ENCODE assay signal across 10 mouse cellular contexts in genomic region chr10:44357316-44357715, GRCm38 (mm10).
DNase-seq lines count a peak whose midpoint lies in the region; ATAC-seq lines count a peak whose summit lies in the region.
"Had no signal": no experiment of that assay in that cellular context is flagged by ENCODE, and none has a peak within 500 bp of the region (broad histone marks: within the 10 kb centered on the region; RNA-seq: fewer than 3 reads in every experiment).

No protein-coding gene starts in this region.

- DNase-seq in heart, postnatal 14 days, result no peak
- DNase-seq in retina, embryonic 14.5 days (ENCODE audit: low spot score), result peak; percentile 18
- no peak for DNase-seq in retina, postnatal 1 day
- peak; percentile 5 to 31 for DNase-seq in kidney, postnatal 36 days
- no peak for DNase-seq in testis, postnatal 10 days (ENCODE audit: low spot score)
- no peak for DNase-seq in layer of hippocampus, adult 9-10 months (ENCODE audit: low spot score)
- no peak for DNase-seq in frontal cortex, adult 2 months (ENCODE audit: extremely low spot score in 1 of 2, low spot score in 1 of 2)
- DNase-seq: liver had no signal

- 21% methylated on average over 13 of the region's 13 CpGs for WGBS in heart, embryonic 15.5 days

- intact Hi-C loops in heart, postnatal 14 days (cut with DNase I), result no loop called here

- H3K4me1 ChIP-seq in heart, embryonic 15.5 days (replicated peaks), result peaks cover 11% of the 10 kb centered on the region; the same call in 1 of the 2 replicates
- H3K4me1 ChIP-seq: forebrain, embryonic 13.5 days had no signal

- peak overlapping the region; percentile 30; the same call in 1 of the 2 replicates for H3K4me2 ChIP-seq in heart, embryonic 15.5 days
- H3K4me2 ChIP-seq: forebrain, embryonic 13.5 days had no signal

- no peak overlapping the region for H3K27ac ChIP-seq in heart, embryonic 15.5 days
- H3K27ac ChIP-seq: forebrain, embryonic 13.5 days had no signal

- H3K9me3 ChIP-seq in heart, embryonic 15.5 days (replicated peaks), result no peaks in the 10 kb centered on the region
- H3K9me3 ChIP-seq: forebrain, embryonic 13.5 days had no signal

- no peak overlapping the region for H3K9ac ChIP-seq in heart, embryonic 15.5 days
- H3K9ac ChIP-seq: forebrain, embryonic 13.5 days had no signal

- no peaks in the 10 kb centered on the region for H3K36me3 ChIP-seq in heart, embryonic 15.5 days

- ATAC-seq in heart, embryonic 15.5 days (replicated peaks; ENCODE audit: insufficient number of reproducible peaks, insufficient read depth, low FRiP score, low read depth), result no peak
- ATAC-seq: forebrain, embryonic 13.5 days had no signal

- H3K4me3 ChIP-seq in heart, embryonic 15.5 days, result no peak overlapping the region
- H3K4me3 ChIP-seq: forebrain, embryonic 13.5 days had no signal

- no peaks in the 10 kb centered on the region for H3K27me3 ChIP-seq in heart, embryonic 15.5 days
- H3K27me3 ChIP-seq: forebrain, embryonic 13.5 days had no signal

Comparison
In these comparisons a context has a peak if more than half of its experiments do, and no peak if none do; other contexts are left out.
1. DNase-seq: peak in retina, embryonic 14.5 days (single experiment) and kidney, postnatal 36 days (2 of 2); none in heart, postnatal 14 days (0 of 2), retina, postnatal 1 day (single experiment), testis, postnatal 10 days (single experiment), layer of hippocampus, adult 9-10 months (single experiment) and frontal cortex, adult 2 months (0 of 2).